Mouse (Mus musculus) kidney, adult 9 months (tissue): ENCODE data around the gene Lsm4.

Source experiments
- DNase-seq: peaks from one replicate; pipeline ENCODE4 v3.0.0; 2022

Lsm4 gene

GRCm38 (mm10) chr8:70650351-70650750 is 22.7 kb upstream of the Lsm4 start:
- no peak for DNase-seq

- peak; percentile 96 for DNase-seq
Measured at GRCm38 (mm10) chr8:70653226-70653625, 19.8 kb upstream of the Lsm4 start.

GRCm38 (mm10) chr8:70654121-70654520 is 18.9 kb upstream of the Lsm4 start:
- no peak for DNase-seq

- no peak for DNase-seq
Measured at GRCm38 (mm10) chr8:70655469-70655868, 17.6 kb upstream of the Lsm4 start.

- DNase-seq, result no peak
Measured at GRCm38 (mm10) chr8:70656193-70656790, 16.8 kb upstream of the Lsm4 start.

GRCm38 (mm10) chr8:70657214-70657613 is 15.8 kb upstream of the Lsm4 start:
- peak; percentile 60 for DNase-seq

- DNase-seq, result peak; percentile 58
Measured at GRCm38 (mm10) chr8:70657739-70658138, 15.3 kb upstream of the Lsm4 start.

GRCm38 (mm10) chr8:70658897-70659603 is 14.0 kb upstream of the Lsm4 start:
- peak; percentile 89 for DNase-seq

- peak; percentile 98 for DNase-seq
Measured at GRCm38 (mm10) chr8:70659604-70660272, 13.3 kb upstream of the Lsm4 start.

- peak; percentile 71 for DNase-seq
Measured at GRCm38 (mm10) chr8:70660273-70660725, 12.7 kb upstream of the Lsm4 start, which contains the start of gene Pgpep1. Gene Pgpep1 (minus strand): TSS chr8:70660388.

- no peak for DNase-seq
Measured at GRCm38 (mm10) chr8:70663691-70664090, 9.4 kb upstream of the Lsm4 start.

- no peak for DNase-seq
Measured at GRCm38 (mm10) chr8:70664631-70665030, 8.4 kb upstream of the Lsm4 start.

GRCm38 (mm10) chr8:70665599-70665998 is 7.4 kb upstream of the Lsm4 start:
- peak; percentile 95 for DNase-seq

GRCm38 (mm10) chr8:70667071-70667470 is 6.0 kb upstream of the Lsm4 start:
- peak; percentile 79 for DNase-seq

- DNase-seq, result peak; percentile 69
Measured at GRCm38 (mm10) chr8:70671615-70672324, 1.3 kb upstream of the Lsm4 start.

- no peak for DNase-seq
Measured at GRCm38 (mm10) chr8:70672325-70673078, 546 bp upstream of the Lsm4 start.

GRCm38 (mm10) chr8:70674109-70674508 is 1.1 kb downstream of the Lsm4 start:
- no peak for DNase-seq

GRCm38 (mm10) chr8:70674716-70675115 is 1.7 kb downstream of the Lsm4 start:
- peak; percentile 52 for DNase-seq

- no peak for DNase-seq
Measured at GRCm38 (mm10) chr8:70675336-70675735, 2.3 kb downstream of the Lsm4 start.

GRCm38 (mm10) chr8:70677451-70678080 is 4.5 kb downstream of the Lsm4 start:
- peak; percentile 88 for DNase-seq

- DNase-seq, result no peak
Measured at GRCm38 (mm10) chr8:70678679-70679078, 5.6 kb downstream of the Lsm4 start.

GRCm38 (mm10) chr8:70679404-70679803 is 6.4 kb downstream of the Lsm4 start:
- no peak for DNase-seq
